Mouse (Mus musculus) urinary bladder, postnatal 14 days (tissue): ENCODE measurements at regions not wholly inside any gene's neighbourhood (a gene's known extent, or its start where the extent isn't known, plus 50 kb on each side); places are given as distances from the start of the nearest gene placed in this dataset.
A peak's percentile ranks its signal among the peaks of the same experiment; 100 is the strongest.

Experiments
- DNase-seq: peaks from one replicate; pipeline ENCODE4 v3.0.0; 2021; ENCODE audit warnings: low spot score

GRCm38 (mm10) chr11:57958233-57958632, 50.6 kb upstream of the Larp1 start:
- DNase-seq: no peak

- no peak for DNase-seq
Observed at GRCm38 (mm10) chr11:57956909-57957308, 52.0 kb upstream of the Larp1 start.

GRCm38 (mm10) chr11:57956076-57956475, 52.8 kb upstream of the Larp1 start:
- DNase-seq: no peak

- DNase-seq: no peak
Observed at GRCm38 (mm10) chr11:57955476-57955875, 53.4 kb upstream of the Larp1 start.

- DNase-seq: no peak
Observed at GRCm38 (mm10) chr11:57954510-57955184, 54.2 kb upstream of the Larp1 start.

GRCm38 (mm10) chr11:57953694-57954093, 55.2 kb upstream of the Larp1 start:
- DNase-seq: no peak

GRCm38 (mm10) chr11:57952619-57953018, 56.2 kb upstream of the Larp1 start:
- DNase-seq: no peak

- no peak for DNase-seq
Observed at GRCm38 (mm10) chr11:57951541-57952326, 57.1 kb upstream of the Larp1 start.

GRCm38 (mm10) chr11:57950989-57951388, 57.9 kb upstream of the Larp1 start:
- DNase-seq: no peak

- no peak for DNase-seq
Observed at GRCm38 (mm10) chr11:57949067-57949466, 59.8 kb upstream of the Larp1 start.

- no peak for DNase-seq
Observed at GRCm38 (mm10) chr11:57947347-57947746, 61.5 kb upstream of the Larp1 start.

GRCm38 (mm10) chr11:57934391-57934850, 74.4 kb upstream of the Larp1 start:
- DNase-seq: peak; percentile 90

- no peak for DNase-seq
Observed at GRCm38 (mm10) chr11:57933065-57933464, 75.8 kb upstream of the Larp1 start.

- DNase-seq: no peak
Observed at GRCm38 (mm10) chr11:57929506-57929905, 79.4 kb upstream of the Larp1 start.

GRCm38 (mm10) chr11:57920263-57920662, 87.6 kb upstream of the Hand1 start:
- no peak for DNase-seq

- no peak for DNase-seq
Observed at GRCm38 (mm10) chr11:57918447-57919059, 85.9 kb upstream of the Hand1 start.

- DNase-seq: no peak
Observed at GRCm38 (mm10) chr11:57917974-57918373, 85.4 kb upstream of the Hand1 start.

- DNase-seq: peak; percentile 51
Observed at GRCm38 (mm10) chr11:57916016-57916415, 83.4 kb upstream of the Hand1 start.

- peak; percentile 60 for DNase-seq
Observed at GRCm38 (mm10) chr11:57913801-57914560, 81.4 kb upstream of the Hand1 start.

GRCm38 (mm10) chr11:57913020-57913699, 80.5 kb upstream of the Hand1 start:
- peak; percentile 71 for DNase-seq

- DNase-seq: peak; percentile 63
Observed at GRCm38 (mm10) chr11:57911698-57912283, 79.2 kb upstream of the Hand1 start.
